Mouse (Mus musculus): Measurements from ENCODE around the gene Arid1b.

Arid1b gene

GRCm38 (mm10) chr17:5056654-5057053 lies 62.5 kb downstream of the Arid1b start:
- DNase-seq (ENCODE audit: low spot score in 2 of 2), result no peak

- DNase-seq (ENCODE audit: low spot score in 2 of 2), result no peak
Measured at GRCm38 (mm10) chr17:5057286-5057685, 63.2 kb downstream of the Arid1b start.

- peak in 1 of 2 experiments; percentile 37 for DNase-seq (ENCODE audit: low spot score in 2 of 2)
Measured at GRCm38 (mm10) chr17:5057944-5058720, 64.0 kb downstream of the Arid1b start.

- DNase-seq (ENCODE audit: low spot score in 2 of 2), result no peak
Measured at GRCm38 (mm10) chr17:5059092-5059601, 65.0 kb downstream of the Arid1b start.

- no peak for DNase-seq (ENCODE audit: low spot score in 2 of 2)
Measured at GRCm38 (mm10) chr17:5060515-5061084, 66.5 kb downstream of the Arid1b start.

GRCm38 (mm10) chr17:5061183-5061582 lies 67.1 kb downstream of the Arid1b start:
- DNase-seq (ENCODE audit: low spot score in 2 of 2), result no peak

GRCm38 (mm10) chr17:5061593-5061992 lies 67.5 kb downstream of the Arid1b start:
- no peak for DNase-seq (ENCODE audit: low spot score in 2 of 2)

GRCm38 (mm10) chr17:5063471-5064176 lies 69.5 kb downstream of the Arid1b start:
- no peak for DNase-seq (ENCODE audit: low spot score in 2 of 2)

- no peak for DNase-seq (ENCODE audit: low spot score in 2 of 2)
Measured at GRCm38 (mm10) chr17:5064777-5065176, 70.6 kb downstream of the Arid1b start.

GRCm38 (mm10) chr17:5065270-5065669 lies 71.1 kb downstream of the Arid1b start:
- no peak for DNase-seq (ENCODE audit: low spot score in 2 of 2)

GRCm38 (mm10) chr17:5066835-5067234 lies 72.7 kb downstream of the Arid1b start:
- no peak for DNase-seq (ENCODE audit: low spot score in 2 of 2)

GRCm38 (mm10) chr17:5067264-5067663 lies 73.1 kb downstream of the Arid1b start:
- no peak for DNase-seq (ENCODE audit: low spot score in 2 of 2)

- DNase-seq (ENCODE audit: low spot score in 2 of 2), result no peak
Measured at GRCm38 (mm10) chr17:5070399-5070798, 76.3 kb downstream of the Arid1b start.

- DNase-seq (ENCODE audit: low spot score in 2 of 2), result no peak
Measured at GRCm38 (mm10) chr17:5072539-5072938, 78.4 kb downstream of the Arid1b start.

GRCm38 (mm10) chr17:5074752-5075506 lies 80.8 kb downstream of the Arid1b start:
- no peak for DNase-seq (ENCODE audit: low spot score in 2 of 2)

- DNase-seq (ENCODE audit: low spot score in 2 of 2), result no peak
Measured at GRCm38 (mm10) chr17:5077996-5078395, 83.9 kb downstream of the Arid1b start.

GRCm38 (mm10) chr17:5078576-5078975 lies 84.4 kb downstream of the Arid1b start:
- no peak for DNase-seq (ENCODE audit: low spot score in 2 of 2)

GRCm38 (mm10) chr17:5080884-5081419 lies 86.8 kb downstream of the Arid1b start:
- DNase-seq (ENCODE audit: low spot score in 2 of 2), result no peak

GRCm38 (mm10) chr17:5082274-5082673 lies 88.1 kb downstream of the Arid1b start:
- no peak for DNase-seq (ENCODE audit: low spot score in 2 of 2)

- DNase-seq (ENCODE audit: low spot score in 2 of 2), result no peak
Measured at GRCm38 (mm10) chr17:5083497-5083896, 89.4 kb downstream of the Arid1b start.

GRCm38 (mm10) chr17:5084139-5084538 lies 90.0 kb downstream of the Arid1b start:
- no peak for DNase-seq (ENCODE audit: low spot score in 2 of 2)

GRCm38 (mm10) chr17:5085004-5085403 lies 90.9 kb downstream of the Arid1b start:
- no peak for DNase-seq (ENCODE audit: low spot score in 2 of 2)

All from frontal cortex, postnatal 10 days (tissue).